8 mouse cellular contexts compared by ENCODE assay signal in genomic region chr4:133047353-133048105, GRCm38 (mm10). TPM values are rescaled to one million over a fixed set of nuclear protein-coding genes. Genes with fewer than 3 reads are reported as not detected.
A peak's percentile ranks its signal among the peaks of the same experiment; 100 is the strongest.
DNase-seq lines count a peak whose midpoint lies in the region; ATAC-seq and TF ChIP-seq lines count a peak whose summit lies in the region.

No protein-coding gene starts in this region.

- H3K9ac ChIP-seq in limb, embryonic 15.5 days, result no peak overlapping the region

- TF ChIP-seq POLR2A in cerebellum, adult 2 months (IDR thresholded peaks at IDR 0.05; ENCODE audit: borderline replicate concordance, insufficient read depth, low read length), result no peak

- H3K9me3 ChIP-seq in limb, embryonic 15.5 days, result no peaks in the 10 kb centered on the region

- H3K4me3 ChIP-seq in cerebellum, adult 2 months (replicated peaks; ENCODE audit: insufficient read depth, low read depth, low read length), result no peak overlapping the region
- H3K4me3 ChIP-seq in limb, embryonic 15.5 days, result no peak overlapping the region

- H3K4me2 ChIP-seq in limb, embryonic 15.5 days, result 0 out of 2 replicates have a peak overlapping the region, but pooled peaks have one; percentile 2

- WGBS in cerebellum, adult 2 months, result 12% methylated on average over 16 of the region's 16 CpGs
- 24% methylated on average over 16 of the region's 16 CpGs for WGBS in limb, embryonic 15.5 days

- no peaks in the 10 kb centered on the region for H3K36me3 ChIP-seq in limb, embryonic 15.5 days

- ATAC-seq in limb, embryonic 15.5 days (ENCODE audit: insufficient number of reproducible peaks, low FRiP score, low TSS enrichment, low read depth), result no peak

- no peak for DNase-seq in cerebellum, adult 2 months
- DNase-seq in cerebellum, adult 8-10 months, result no peak
- DNase-seq in testis, postnatal 10 days (ENCODE audit: low spot score), result peak; percentile 58
- no peak for DNase-seq in testis, postnatal 14 days (ENCODE audit: low spot score)
- no peak for DNase-seq in frontal cortex, postnatal 10 days (ENCODE audit: low spot score in 2 of 2)
- no peak for DNase-seq in left cerebral cortex, adult 9 months (ENCODE audit: low spot score in 2 of 2)
- DNase-seq in layer of hippocampus, postnatal 14 days (ENCODE audit: low spot score in 2 of 2), result no peak

- no peak for TF ChIP-seq CTCF in cerebellum, adult 2 months (IDR thresholded peaks at IDR 0.05; ENCODE audit: borderline replicate concordance, insufficient read depth, low read depth, low read length)

- H3K4me1 ChIP-seq in cerebellum, adult 2 months (ENCODE audit: control insufficient read depth, insufficient read depth, low read length), result peaks cover 97% of the 10 kb centered on the region
- peaks cover 100% of the 10 kb centered on the region for H3K4me1 ChIP-seq in limb, embryonic 15.5 days

- peak overlapping the region; percentile 45 for H3K27ac ChIP-seq in cerebellum, adult 2 months (ENCODE audit: insufficient read depth, low read length)
- peak overlapping the region; percentile 82 for H3K27ac ChIP-seq in limb, embryonic 15.5 days

- no peaks in the 10 kb centered on the region for H3K27me3 ChIP-seq in cerebellum, adult 2 months (ENCODE audit: control insufficient read depth, insufficient read depth, low read length)
- no peaks in the 10 kb centered on the region for H3K27me3 ChIP-seq in limb, embryonic 15.5 days

RNA-seq across cellular contexts. Expression of gene Ahdc1, which starts 36.5 kb away (rescaled TPM):
- 30.8 and 34.3 TPM in 2 replicates for polyA plus RNA-seq in cerebellum, adult 2 months (2012; rRNA removed)
- 10.7 and 13.2 TPM in 2 replicates for polyA plus RNA-seq in limb, embryonic 15.5 days (2015; fragmentation: Nextera tagmentation; extraction: Ambion mirVana)
- 10 to 100 TPM; 88.6 to 96.3 TPM for total RNA-seq in layer of hippocampus, postnatal 14 days (2021)
